Mouse (Mus musculus): Measurements from ENCODE around the gene Olfr1176.

Gene Olfr1176

DNA sequence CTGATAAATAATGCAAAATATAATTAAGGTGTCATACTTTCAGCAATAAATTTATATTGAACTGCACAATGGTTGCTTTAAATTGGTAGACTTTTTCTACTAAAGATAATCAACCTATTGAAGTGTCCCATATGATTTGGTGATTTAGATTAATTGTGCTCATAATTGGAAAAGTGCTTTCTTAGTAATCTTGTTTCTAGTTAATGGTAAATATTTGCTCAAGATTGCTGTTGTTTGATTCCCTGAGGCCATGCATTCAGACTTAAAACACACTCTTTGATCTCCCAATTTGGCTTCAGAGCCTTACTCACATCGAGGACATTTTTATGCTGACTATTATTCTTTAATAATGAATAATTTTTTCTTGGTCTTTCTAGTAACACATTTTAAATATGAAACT is at the start of gene Olfr1176:
Gene Olfr1176, plus strand, starts transcription at position 301 of the 400 bp plus-strand sequence.
- DNase-seq = no peak

GRCm38 (mm10) chr2:88315035-88315434 is 21.5 kb upstream of the Olfr1176 start, which contains the start of gene Olfr1174-ps:
TSS of gene Olfr1174-ps (minus strand) at chr2:88315135.
- DNase-seq = no peak

DNA sequence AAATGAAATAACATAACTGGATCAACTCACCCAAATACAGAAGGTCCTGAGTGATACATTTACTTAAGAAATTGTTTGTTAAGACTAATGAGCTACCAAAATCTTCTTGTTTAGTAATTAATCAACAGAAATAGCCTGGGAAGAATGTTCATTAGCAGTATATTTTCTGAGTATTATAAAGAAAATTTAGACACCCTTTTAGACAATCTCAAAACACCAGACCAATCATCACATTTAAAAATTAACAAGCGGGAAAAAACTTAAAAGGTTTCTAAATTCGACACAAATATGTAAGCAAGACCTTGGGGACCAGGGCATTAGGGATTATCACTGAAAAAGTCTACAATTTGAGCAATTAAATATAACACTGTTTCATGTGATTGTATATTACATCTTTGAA is 9.4 kb upstream of the Olfr1176 start, which contains the start of gene Olfr1175-ps:
Gene Olfr1175-ps, minus strand, starts transcription at position 101 of the 400 bp plus-strand sequence.
- DNase-seq = no peak

GRCm38 (mm10) chr2:88346392-88346791 is 9.9 kb downstream of the Olfr1176 start, which contains the start of gene Olfr1177-ps:
TSS of gene Olfr1177-ps (minus strand) at chr2:88346492.
- DNase-seq = no peak

GRCm38 (mm10) chr2:88356304-88356703 is 19.8 kb downstream of the Olfr1176 start:
- DNase-seq = no peak

DNA sequence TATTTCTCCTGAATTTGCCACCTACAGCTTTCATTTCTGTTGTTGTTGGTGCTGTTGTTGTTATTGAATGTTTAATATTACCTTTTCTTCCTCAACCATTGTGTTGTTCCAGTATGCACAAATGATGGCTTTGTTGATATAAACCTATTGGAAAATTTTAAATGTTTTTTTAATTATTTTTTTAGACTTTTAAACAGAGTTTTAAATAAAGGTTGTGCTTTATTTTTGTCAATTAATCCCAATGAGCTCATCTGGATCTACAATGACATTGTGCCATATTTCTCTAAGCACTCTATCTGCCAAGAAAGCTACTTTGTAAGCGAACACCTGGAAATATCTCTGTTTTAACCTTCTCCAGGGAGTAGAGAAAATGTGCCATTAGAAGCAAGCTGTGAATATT is 50.2 kb downstream of the Olfr1176 start, which contains the start of gene Olfr1178:
Gene Olfr1178, plus strand, starts transcription at position 301 of the 400 bp plus-strand sequence.
- no peak for DNase-seq

All from spleen, adult 18-20 months (tissue).